Mouse (Mus musculus): ENCODE measurements at regions not wholly inside any gene's neighbourhood (a gene's known extent, or its start where the extent isn't known, plus 50 kb on each side); places are given as distances from the start of the nearest gene placed in this dataset.
"Not testable (repeated sequence)": the region's sequence is repeated elsewhere in the genome, so short reads cannot be mapped to it uniquely, and the experiment has no call there.

- DNase-seq (ENCODE audit: low read depth), result not testable (repeated sequence)
Measured at GRCm38 (mm10) chr12:80055894-80056293, 56.9 kb downstream of the Zfp36l1 start.

GRCm38 (mm10) chr12:80055394-80055793 is 57.4 kb downstream of the Zfp36l1 start:
- DNase-seq (ENCODE audit: low read depth), result no peak

GRCm38 (mm10) chr12:80054655-80055037 is 58.2 kb downstream of the Zfp36l1 start:
- DNase-seq (ENCODE audit: low read depth), result no peak

GRCm38 (mm10) chr12:80053902-80054654 is 58.7 kb downstream of the Zfp36l1 start:
- no peak for DNase-seq (ENCODE audit: low read depth)

- no peak for DNase-seq (ENCODE audit: low read depth)
Measured at GRCm38 (mm10) chr12:80048215-80048979, 64.4 kb downstream of the Zfp36l1 start.

GRCm38 (mm10) chr12:80046625-80047303 is 66.0 kb downstream of the Zfp36l1 start:
- DNase-seq (ENCODE audit: low read depth), result no peak

- no peak for DNase-seq (ENCODE audit: low read depth)
Measured at GRCm38 (mm10) chr12:80041510-80042324, 71.1 kb downstream of the Zfp36l1 start.

GRCm38 (mm10) chr12:80041012-80041411 is 71.8 kb downstream of the Zfp36l1 start:
- DNase-seq (ENCODE audit: low read depth), result no peak

- no peak for DNase-seq (ENCODE audit: low read depth)
Measured at GRCm38 (mm10) chr12:80040233-80040632, 72.6 kb downstream of the Zfp36l1 start.

GRCm38 (mm10) chr12:80039150-80039549 is 73.7 kb downstream of the Zfp36l1 start:
- DNase-seq (ENCODE audit: low read depth), result no peak

GRCm38 (mm10) chr12:80035500-80036271 is 77.1 kb downstream of the Zfp36l1 start:
- DNase-seq (ENCODE audit: low read depth), result no peak

- no peak for DNase-seq (ENCODE audit: low read depth)
Measured at GRCm38 (mm10) chr12:80034963-80035411, 77.8 kb downstream of the Zfp36l1 start.

GRCm38 (mm10) chr12:80034100-80034499 is 78.7 kb downstream of the Zfp36l1 start:
- no peak for DNase-seq (ENCODE audit: low read depth)

- DNase-seq (ENCODE audit: low read depth), result no peak
Measured at GRCm38 (mm10) chr12:80032520-80032919, 80.3 kb downstream of the Zfp36l1 start.

GRCm38 (mm10) chr12:80028301-80028700 is 84.5 kb downstream of the Zfp36l1 start:
- no peak for DNase-seq (ENCODE audit: low read depth)

GRCm38 (mm10) chr12:80023107-80024078 is 89.4 kb downstream of the Zfp36l1 start:
- no peak for DNase-seq (ENCODE audit: low read depth)

GRCm38 (mm10) chr12:80022181-80023106 is 90.4 kb downstream of the Zfp36l1 start:
- DNase-seq (ENCODE audit: low read depth), result no peak

GRCm38 (mm10) chr12:80021030-80021473 is 91.8 kb downstream of the Zfp36l1 start:
- no peak for DNase-seq (ENCODE audit: low read depth)

GRCm38 (mm10) chr12:80018086-80018485 is 94.7 kb downstream of the Zfp36l1 start:
- no peak for DNase-seq (ENCODE audit: low read depth)

Data from naive thymus-derived CD4-positive, alpha-beta T cell, adult 2 months (primary cell).